Mouse (Mus musculus) CH12.LX (cell line): ENCODE data around the gene Nrp2. TPM values are rescaled to one million over a fixed set of nuclear protein-coding genes. Genes with fewer than 3 reads are reported as not detected.

Experiments used
- DNase-seq: peaks from one replicate; pipeline ENCODE4 v3.0.0-alpha.2; 2013; ENCODE audit errors: extremely low read depth
- H3K27ac ChIP-seq: 2 replicates; pipeline ENCODE4 v1.5.1; 2012; ENCODE audit warnings: low read depth, mild to moderate bottlenecking, control low read depth, moderate library complexity; ENCODE audit not compliant: insufficient read depth
- H3K27me3 ChIP-seq: replicated peaks from 2 replicates; pipeline ENCODE3; 2012; ENCODE audit warnings: inconsistent platforms
- H3K36me3 ChIP-seq, 2 experiments: replicated peaks in 1 of 2; 2 replicates each; pipeline versions ENCODE3 to v1.6.1; 2012; ENCODE audit warnings: inconsistent platforms in 1 of 2, low read length in 1 of 2, mild to moderate bottlenecking in 1 of 2, mixed read lengths in 1 of 2, moderate library complexity in 1 of 2; ENCODE audit not compliant: control insufficient read depth in 1 of 2, insufficient read depth in 1 of 2
- H3K4me1 ChIP-seq, 2 experiments: 2 replicates each; pipeline ENCODE4 v1.6.1; 2012; ENCODE audit warnings: inconsistent platforms in 1 of 2, moderate library complexity in 1 of 2; ENCODE audit not compliant: insufficient read depth in 2 of 2, control insufficient read depth in 1 of 2
- H3K4me2 ChIP-seq: 2 replicates; pipeline ENCODE4 v1.6.1; 2012; ENCODE audit warnings: low read depth, mild to moderate bottlenecking, control low read depth; ENCODE audit not compliant: poor library complexity, insufficient read depth, severe bottlenecking
- H3K4me3 ChIP-seq, 3 experiments: fragments of 150-350 bp in 1 of 3; sonication (generic) in 1 of 3; replicated peaks in 1 of 3; 2 replicates each; pipeline versions ENCODE3 to v1.5.1; 2011 to 2012; ENCODE audit warnings: low read depth in 2 of 3, low read length in 2 of 3, mild to moderate bottlenecking in 2 of 3, moderate library complexity in 2 of 3, control low read depth in 1 of 3, improper control_type of control experiment in 1 of 3, inconsistent platforms in 1 of 3, mixed read lengths in 1 of 3; ENCODE audit not compliant: poor library complexity in 1 of 3
- H3K79me2 ChIP-seq: replicated peaks from 2 replicates; pipeline ENCODE4 v1.6.1; 2012; ENCODE audit warnings: mild to moderate bottlenecking, moderate library complexity; ENCODE audit not compliant: control insufficient read depth, poor library complexity, insufficient read depth, severe bottlenecking; ENCODE audit errors: extremely low read depth
- H3K9ac ChIP-seq: 2 replicates; pipeline ENCODE4 v1.6.1; 2012; ENCODE audit warnings: low read depth, mild to moderate bottlenecking, control low read depth, moderate library complexity; ENCODE audit not compliant: insufficient read depth
- H3K9me3 ChIP-seq: replicated peaks from 2 replicates; pipeline ENCODE3; 2012; ENCODE audit warnings: low read length, inconsistent platforms, mixed read lengths
- BHLHE40 ChIP-seq: IDR thresholded peaks from 2 replicates; pipeline ENCODE4 v1.6.1; 2011; ENCODE audit warnings: mild to moderate bottlenecking, low read depth, low read length, improper control_type of control experiment
- CHD2 ChIP-seq: IDR thresholded peaks from 2 replicates; pipeline ENCODE4 v1.6.1; 2011; ENCODE audit warnings: low read length, improper control_type of control experiment
- CTCF ChIP-seq, 2 experiments: IDR thresholded peaks in 1 of 2; conservative IDR thresholded peaks in 1 of 2; 2 replicates each; pipeline ENCODE4 v1.5.1; 2011 to 2012; ENCODE audit warnings: low read depth in 2 of 2, low read length in 2 of 2, improper control_type of control experiment in 1 of 2, inconsistent platforms in 1 of 2, mild to moderate bottlenecking in 1 of 2, moderate library complexity in 1 of 2
- E2F4 ChIP-seq: IDR thresholded peaks from 2 replicates; pipeline ENCODE4 v1.6.1; 2011; ENCODE audit warnings: low read depth, low read length, improper control_type of control experiment; ENCODE audit not compliant: insufficient replicate concordance
- ELF1 ChIP-seq: IDR thresholded peaks from 2 replicates; pipeline ENCODE4 v1.6.1; 2014; ENCODE audit warnings: low read depth, mild to moderate bottlenecking, inconsistent platforms, low read length, improper control_type of control experiment
- EP300 ChIP-seq: IDR thresholded peaks from 2 replicates; pipeline ENCODE4 v1.6.1; 2011; ENCODE audit warnings: low read length, improper control_type of control experiment
- ETS1 ChIP-seq: conservative IDR thresholded peaks from 2 replicates; pipeline ENCODE4 v1.6.1; 2012; ENCODE audit warnings: low read depth, mild to moderate bottlenecking, inconsistent platforms, low read length, improper control_type of control experiment, moderate library complexity
- GABPA ChIP-seq: IDR thresholded peaks from 2 replicates; pipeline ENCODE4 v1.6.1; 2012; ENCODE audit warnings: low read depth, low read length, improper control_type of control experiment, inconsistent platforms; ENCODE audit not compliant: insufficient replicate concordance
- HCFC1 ChIP-seq: IDR thresholded peaks from 2 replicates; pipeline ENCODE4 v1.6.1; 2012; ENCODE audit warnings: low read depth, mild to moderate bottlenecking, inconsistent platforms, low read length, improper control_type of control experiment
- IRF4 ChIP-seq: IDR thresholded peaks from 2 replicates; pipeline ENCODE4 v1.6.1; 2014; ENCODE audit warnings: low read depth, mild to moderate bottlenecking, inconsistent platforms, low read length, improper control_type of control experiment
- JUN ChIP-seq: IDR thresholded peaks from 2 replicates; pipeline ENCODE4 v1.6.1; 2011; ENCODE audit warnings: low read depth, mild to moderate bottlenecking, low read length, improper control_type of control experiment, moderate library complexity; ENCODE audit not compliant: insufficient read depth
- JUND ChIP-seq: conservative IDR thresholded peaks from 2 replicates; pipeline ENCODE4 v1.6.1; 2011; ENCODE audit warnings: low read depth, low read length, improper control_type of control experiment
- KAT2A ChIP-seq: IDR thresholded peaks from 2 replicates; pipeline ENCODE4 v1.6.1; 2012; ENCODE audit warnings: low read length, improper control_type of control experiment, inconsistent platforms; ENCODE audit not compliant: insufficient replicate concordance
- MAFK ChIP-seq: IDR thresholded peaks from 2 replicates; pipeline ENCODE4 v1.6.1; 2011; ENCODE audit warnings: low read length, improper control_type of control experiment; ENCODE audit not compliant: insufficient replicate concordance
- MAZ ChIP-seq: IDR thresholded peaks from 2 replicates; pipeline ENCODE4 v1.6.1; 2012; ENCODE audit warnings: low read depth, mild to moderate bottlenecking, inconsistent platforms, low read length, improper control_type of control experiment, moderate library complexity
- MEF2A ChIP-seq: IDR thresholded peaks from 2 replicates; pipeline ENCODE4 v1.6.1; 2014; ENCODE audit warnings: low read depth, mild to moderate bottlenecking, inconsistent platforms, low read length, improper control_type of control experiment, borderline replicate concordance
- MXI1 ChIP-seq: IDR thresholded peaks from 2 replicates; pipeline ENCODE4 v1.6.1; 2011; ENCODE audit warnings: mild to moderate bottlenecking, low read depth, low read length, improper control_type of control experiment
- MYC ChIP-seq: IDR thresholded peaks from 2 replicates; pipeline ENCODE4 v1.6.1; 2011; ENCODE audit warnings: low read depth, mild to moderate bottlenecking, improper control_type of control experiment, low read length
- PAX5 ChIP-seq: IDR thresholded peaks from 2 replicates; pipeline ENCODE4 v1.6.1; 2012; ENCODE audit warnings: low read length, inconsistent platforms, mixed read lengths
- POLR2AphosphoS2 ChIP-seq: IDR thresholded peaks from 2 replicates; pipeline ENCODE4 v1.6.1; 2011; ENCODE audit warnings: low read depth, low read length, improper control_type of control experiment
- SIN3A ChIP-seq: IDR thresholded peaks from 2 replicates; pipeline ENCODE4 v1.6.1; 2012; ENCODE audit warnings: low read length, improper control_type of control experiment, inconsistent platforms
- SMC3 ChIP-seq: IDR thresholded peaks from 2 replicates; pipeline ENCODE4 v1.6.1; 2011; ENCODE audit warnings: low read depth, low read length, improper control_type of control experiment
- TCF12 ChIP-seq: IDR thresholded peaks from 2 replicates; pipeline ENCODE4 v1.6.1; 2014; ENCODE audit warnings: low read depth, mild to moderate bottlenecking, inconsistent platforms, low read length, improper control_type of control experiment
- UBTF ChIP-seq: IDR thresholded peaks from 2 replicates; pipeline ENCODE4 v1.6.1; 2012; ENCODE audit warnings: low read depth, mild to moderate bottlenecking, inconsistent platforms, low read length, improper control_type of control experiment, moderate library complexity
- USF1 ChIP-seq: IDR thresholded peaks from 2 replicates; pipeline ENCODE4 v1.6.1; 2014; ENCODE audit warnings: low read depth, mild to moderate bottlenecking, inconsistent platforms, low read length, improper control_type of control experiment
- USF2 ChIP-seq: conservative IDR thresholded peaks from 2 replicates; pipeline ENCODE4 v1.6.1; 2011; ENCODE audit warnings: low read depth, low read length, improper control_type of control experiment
- ZC3H11A ChIP-seq: IDR thresholded peaks from 2 replicates; pipeline ENCODE4 v1.6.1; 2012; ENCODE audit warnings: low read depth, mild to moderate bottlenecking, inconsistent platforms, low read length, improper control_type of control experiment
- ZKSCAN1 ChIP-seq: IDR thresholded peaks from 2 replicates; pipeline ENCODE4 v1.6.1; 2012; ENCODE audit warnings: low read depth, inconsistent platforms, low read length, improper control_type of control experiment, borderline replicate concordance
- ZMIZ1 ChIP-seq: IDR thresholded peaks from 2 replicates; pipeline ENCODE4 v1.6.1; 2012; ENCODE audit warnings: low read depth, mild to moderate bottlenecking, inconsistent platforms, low read length, improper control_type of control experiment
- ZNF384 ChIP-seq: IDR thresholded peaks from 2 replicates; pipeline ENCODE4 v1.6.1; 2012; ENCODE audit warnings: low read depth, low read length, improper control_type of control experiment, inconsistent platforms
- dilution Hi-C: fragments of 300-500 bp; cut with MboI; formaldehyde crosslinking; loops from 2 replicates; pipeline ENCODE4 v1.14.3; 2020; ENCODE audit warnings: low sequenced_read_pairs; ENCODE audit not compliant: extremely low pct_unique_long_range_greater_than_20kb, extremely low pct_ligation_motif_present
- in situ Hi-C: fragments of 300-500 bp; cut with MboI; formaldehyde crosslinking; loops from 3 replicates; pipeline ENCODE4 v1.14.3; 2019; ENCODE audit warnings: low sequenced_read_pairs, low pct_ligation_motif_present, low pct_unique_long_range_greater_than_20kb, mixed read lengths
- polyA plus RNA-seq: library from polyadenylated mRNA; unstranded; fragments of >175 nt; gene quantifications from 2 replicates; pipeline ENCODE4 v1.2.1, GENCODE M21; 2012; ENCODE audit warnings: low read depth; ENCODE audit not compliant: insufficient read length
- total RNA-seq, 2 experiments: library from RNA; depleted of rRNA; stranded (reverse); fragments of 300-350 nt in 1 of 2; fragments of >200 nt in 1 of 2; gene quantifications; 2 replicates each; pipeline ENCODE4 v1.2.3; 2012 to 2014

Gene Nrp2
- total and polyA plus RNA-seq, 3 experiments = 16.4 to 24.4 (median 17.3) TPM

GRCm38 (mm10) chr1:62773921-62774191 lies 70.8 kb downstream of the Nrp2 start:
- Histone ChIP-seq H3K9ac (no peak overlapping the region), H3K9me3 (no peaks in the 10 kb centered on the region), H3K27ac (no peak overlapping the region), H3K4me1 (peaks cover 9 to 46% of the 10 kb centered on the region in 2 experiments), H3K36me3 (peaks cover 19 to 65% of the 10 kb centered on the region in 2 experiments), H3K4me2 (no peak overlapping the region), H3K27me3 (no peaks in the 10 kb centered on the region), H3K4me3 (no peak overlapping the region), H3K79me2 (no peaks in the 10 kb centered on the region)
- TF ChIP-seq JUND = no peak
- no peak for TF ChIP-seq MEF2A
- TF ChIP-seq ELF1 = no peak
- no peak for TF ChIP-seq MAZ
- TF ChIP-seq HCFC1 = no peak
- no peak for TF ChIP-seq E2F4
- no peak for TF ChIP-seq MAFK
- TF ChIP-seq CTCF (conservative IDR thresholded peaks at IDR 0.05 in 1 of 2, IDR thresholded peaks at IDR 0.05 in 1 of 2; ENCODE audit: low read depth in 2 of 2, low read length in 2 of 2) = no peak
- no peak for TF ChIP-seq POLR2AphosphoS2
- no peak for TF ChIP-seq ZKSCAN1
- no peak for DNase-seq
- in situ Hi-C loops = no loop called here
- dilution Hi-C loops = no loop called here

- Histone ChIP-seq H3K27ac (peak overlapping the region; percentile 18; the same call in 1 of the 2 replicates), H3K4me1 (peaks cover 9 to 49% of the 10 kb centered on the region in 2 experiments), H3K4me3 (no peak overlapping the region)
- TF ChIP-seq MEF2A (peak; percentile 79; the same call in 1 of the 2 replicates), POLR2AphosphoS2 (no peak), MAFK (no peak), USF2 (no peak), HCFC1 (no peak), PAX5 (no peak), SMC3 (peak; percentile 41; the same call in 1 of the 2 replicates), ETS1 (peak; percentile 92), MXI1 (no peak), JUND (no peak), TCF12 (0 out of 2 replicates have a peak, but pooled peaks have one; percentile 17), IRF4 (peak; percentile 47; the same call in 1 of the 2 replicates), SIN3A (0 out of 2 replicates have a peak, but pooled peaks have one; percentile 24), CHD2 (no peak), GABPA (no peak), EP300 (peak; percentile 54), ZMIZ1 (no peak), MYC (no peak), JUN (no peak), UBTF (no peak), BHLHE40 (peak; percentile 53), ELF1 (no peak), USF1 (no peak), KAT2A (no peak), E2F4 (no peak), ZC3H11A (no peak), ZNF384 (peak; percentile 91)
Measured at GRCm38 (mm10) chr1:62774288-62775218, 71.5 kb downstream of the Nrp2 start.

More at GRCm38 (mm10) chr1:62774288-62775218, 71.5 kb downstream of the Nrp2 start:
- H3K9me3 ChIP-seq = no peaks in the 10 kb centered on the region
- 0 out of 2 replicates have a peak overlapping the region, but pooled peaks have one; percentile 4 for H3K9ac ChIP-seq
- no peak overlapping the region; the same call in 1 of the 2 replicates for H3K4me2 ChIP-seq
- in situ Hi-C loops = no loop called here
- dilution Hi-C loops = no loop called here
- no peaks in the 10 kb centered on the region for H3K79me2 ChIP-seq
- peaks cover 18 to 65% of the 10 kb centered on the region in 2 experiments for H3K36me3 ChIP-seq
- no peaks in the 10 kb centered on the region for H3K27me3 ChIP-seq
- DNase-seq = peak; percentile 79
